Mouse (Mus musculus) intestine, embryonic 14.5 days (tissue): Measurements from ENCODE around the gene Ptms. TPM values are rescaled to one million over a fixed set of nuclear protein-coding genes. Genes with fewer than 3 reads are reported as not detected.
"Not testable (repeated sequence)": the region's sequence is repeated elsewhere in the genome, so short reads cannot be mapped to it uniquely, and the experiment has no call there.

ENCODE experiments used
- ATAC-seq: fragments of 200-750 bp; cut with Nextera tagmentation; replicated peaks from 2 replicates; pipeline ENCODE4 v1.8.0; 2017; ENCODE audit warnings: low read depth, moderate number of reproducible peaks, moderate TSS enrichment, moderate library complexity; ENCODE audit not compliant: low FRiP score, low TSS enrichment
- DNase-seq: peaks from one replicate; pipeline ENCODE4 v3.0.0-alpha.2; 2018; ENCODE audit warnings: low spot score
- H3K27ac ChIP-seq: fragments of 300-500 bp; sonication (generic); 2 replicates; pipeline ENCODE4 v1.5.1; 2014; ENCODE audit warnings: low read depth, mild to moderate bottlenecking, control low read depth
- H3K27me3 ChIP-seq: fragments of 300-500 bp; sonication (generic); replicated peaks from 2 replicates; pipeline ENCODE4 v1.6.1; 2014; ENCODE audit warnings: low read length, control low read depth; ENCODE audit not compliant: control insufficient read depth, insufficient read depth
- H3K36me3 ChIP-seq: fragments of 300-500 bp; sonication (generic); 2 replicates; pipeline ENCODE4 v1.6.1; 2014; ENCODE audit warnings: low read length, control low read depth; ENCODE audit not compliant: control insufficient read depth, insufficient read depth
- H3K4me1 ChIP-seq: fragments of 300-500 bp; sonication (generic); replicated peaks from 2 replicates; pipeline ENCODE4 v1.6.1; 2014; ENCODE audit warnings: low read length, control low read depth, mixed read lengths; ENCODE audit not compliant: control insufficient read depth, insufficient read depth
- H3K4me2 ChIP-seq: fragments of 300-500 bp; sonication (generic); 2 replicates; pipeline ENCODE4 v1.6.1; 2014; ENCODE audit warnings: low read length
- H3K4me3 ChIP-seq: fragments of 300-500 bp; sonication (generic); 2 replicates; pipeline ENCODE4 v1.5.1; 2014; ENCODE audit warnings: low read depth, low read length, control low read depth, mixed read lengths
- H3K9ac ChIP-seq: fragments of 300-500 bp; sonication (generic); 2 replicates; pipeline ENCODE4 v1.6.1; 2014; ENCODE audit warnings: mild to moderate bottlenecking, low read length
- H3K9me3 ChIP-seq: fragments of 300-500 bp; sonication (generic); 2 replicates; pipeline ENCODE4 v1.6.1; 2016; ENCODE audit warnings: low read length, control low read depth; ENCODE audit not compliant: control insufficient read depth
- WGBS: fragments of 180-500 bp; shearing (Covaris S2); extraction: QIAGEN DNeasy Blood & Tissue Kit; methylation state at CpG from one replicate; pipeline ENCODE4 v1.1.7; 2014; 5-methylcytosine and 5-hydroxymethylcytosine counted together
- polyA plus RNA-seq: library from polyadenylated mRNA; unstranded; fragments of >200 nt; fragmentation: Nextera tagmentation; extraction: Ambion mirVana; gene quantifications from 2 replicates; pipeline ENCODE4 v1.2.1, GENCODE M21; 2014

Gene Ptms
- polyA plus RNA-seq, 1 experiment from 2014 or later: 257 TPM

DNA sequence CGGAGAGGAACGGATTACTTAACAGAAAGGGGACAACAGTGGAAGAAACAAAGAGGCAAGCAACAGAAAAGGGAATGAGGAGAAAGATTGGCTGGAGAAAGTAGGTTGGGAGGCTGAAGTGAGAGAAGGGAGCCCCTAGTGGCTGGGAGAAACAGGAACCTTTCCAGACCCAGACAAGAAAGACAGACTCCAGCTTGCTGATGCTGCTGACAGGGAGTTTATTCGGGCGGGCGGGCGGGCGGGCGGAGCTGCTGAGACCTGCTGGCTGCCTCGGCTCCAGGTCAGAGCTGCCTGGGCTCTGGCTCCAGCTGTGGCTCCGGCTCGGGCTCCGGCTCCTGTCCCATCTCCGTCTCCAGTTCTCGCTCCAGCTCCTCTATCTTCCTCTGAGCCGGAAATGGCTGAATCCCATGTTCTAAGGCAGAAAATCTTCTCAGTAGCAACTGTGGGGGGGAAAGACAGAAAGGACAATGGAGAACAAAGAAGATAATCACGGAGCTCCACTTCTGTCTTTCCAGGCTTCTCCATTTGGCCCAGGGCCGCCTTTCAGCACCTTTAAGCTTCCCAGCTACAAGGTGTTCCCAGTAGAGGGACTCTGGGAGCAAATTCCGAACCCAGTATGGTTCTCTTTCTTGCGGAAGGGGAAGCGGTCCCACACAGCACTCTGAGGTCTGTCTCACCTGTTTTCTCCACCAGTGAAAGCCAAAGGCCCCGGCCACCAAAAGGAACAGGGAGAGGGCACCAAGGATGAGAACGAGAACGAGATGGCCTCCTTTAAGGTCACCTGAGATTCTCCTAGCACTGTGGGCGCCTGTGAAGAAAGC, 15.5 kb downstream of the Ptms start:
- Histone ChIP-seq H3K4me1 (peaks cover 10% of the 10 kb centered on the region), H3K9ac (peak overlapping the region; percentile 74), H3K36me3 (no peaks in the 10 kb centered on the region), H3K4me2 (peak overlapping the region; percentile 81), H3K9me3 (no peaks in the 10 kb centered on the region), H3K27ac (peak overlapping the region; percentile 98), H3K27me3 (no peaks in the 10 kb centered on the region), H3K4me3 (peak overlapping the region; percentile 47)
- DNase-seq (peak; percentile 85), ATAC-seq (peak; percentile 76)
- 5% methylated on average over 24 of the region's 24 CpGs for WGBS

DNA sequence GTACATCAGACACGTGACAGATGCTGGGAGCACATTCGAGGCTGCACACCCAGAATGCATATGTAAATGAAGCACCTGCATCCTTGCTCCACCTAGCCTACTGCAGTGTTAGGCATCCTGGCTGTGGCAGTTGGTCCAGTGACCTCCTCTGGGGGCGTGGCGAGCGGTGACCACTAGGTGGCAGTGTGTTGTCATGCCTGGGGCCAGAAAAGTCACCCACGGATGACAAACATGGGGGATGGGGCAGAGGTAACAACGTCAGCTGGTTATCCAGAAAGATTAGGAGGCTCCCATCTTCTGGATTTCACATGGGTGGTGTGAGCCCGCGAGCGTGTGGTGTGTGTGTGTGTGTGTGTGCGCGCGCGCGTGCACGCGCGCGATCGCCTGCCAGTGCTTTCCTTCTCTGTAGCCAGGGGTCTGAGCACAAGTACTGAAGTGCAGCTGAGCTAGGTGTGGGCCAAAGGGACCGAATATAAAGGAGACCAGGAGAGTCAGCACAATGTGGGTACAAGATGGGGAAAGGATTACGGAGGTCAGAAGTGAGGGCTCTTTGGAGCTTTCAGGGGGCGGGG, 16.2 kb downstream of the Ptms start:
- H3K4me3 ChIP-seq: peak overlapping the region; percentile 47
- H3K4me1 ChIP-seq: peaks cover 10% of the 10 kb centered on the region
- H3K36me3 ChIP-seq: no peaks in the 10 kb centered on the region
- peak overlapping the region; percentile 81 for H3K4me2 ChIP-seq
- peak; percentile 99 for DNase-seq
- peak overlapping the region; percentile 98 for H3K27ac ChIP-seq
- no peaks in the 10 kb centered on the region for H3K27me3 ChIP-seq
- H3K9me3 ChIP-seq: no peaks in the 10 kb centered on the region
- peak; percentile 80 for ATAC-seq
- H3K9ac ChIP-seq: peak overlapping the region; percentile 74
- WGBS: under 1% methylated on average over 23 of the region's 23 CpGs

DNA sequence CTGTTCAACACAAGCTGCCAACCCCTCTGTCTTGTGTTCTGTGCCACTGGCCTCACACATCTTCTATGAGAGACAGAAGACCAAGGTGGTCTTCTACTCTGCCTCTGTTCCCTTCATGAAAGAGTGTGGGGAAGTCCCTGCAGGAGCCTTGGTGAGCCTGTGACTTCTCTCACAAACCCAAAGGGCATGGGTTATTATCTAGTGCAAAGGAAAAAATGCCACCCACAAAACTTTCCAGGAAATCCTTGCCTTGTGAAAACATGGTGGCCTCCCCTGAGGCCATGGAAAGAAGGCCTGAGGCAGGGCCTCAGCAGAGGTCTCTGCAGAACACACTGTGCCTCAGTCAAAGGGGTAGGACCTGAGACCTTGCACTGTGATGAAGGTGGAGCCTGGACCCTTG, 18.1 kb downstream of the Ptms start:
- Histone ChIP-seq H3K27ac (no peak overlapping the region), H3K4me3 (no peak overlapping the region), H3K9ac (no peak overlapping the region)

DNA sequence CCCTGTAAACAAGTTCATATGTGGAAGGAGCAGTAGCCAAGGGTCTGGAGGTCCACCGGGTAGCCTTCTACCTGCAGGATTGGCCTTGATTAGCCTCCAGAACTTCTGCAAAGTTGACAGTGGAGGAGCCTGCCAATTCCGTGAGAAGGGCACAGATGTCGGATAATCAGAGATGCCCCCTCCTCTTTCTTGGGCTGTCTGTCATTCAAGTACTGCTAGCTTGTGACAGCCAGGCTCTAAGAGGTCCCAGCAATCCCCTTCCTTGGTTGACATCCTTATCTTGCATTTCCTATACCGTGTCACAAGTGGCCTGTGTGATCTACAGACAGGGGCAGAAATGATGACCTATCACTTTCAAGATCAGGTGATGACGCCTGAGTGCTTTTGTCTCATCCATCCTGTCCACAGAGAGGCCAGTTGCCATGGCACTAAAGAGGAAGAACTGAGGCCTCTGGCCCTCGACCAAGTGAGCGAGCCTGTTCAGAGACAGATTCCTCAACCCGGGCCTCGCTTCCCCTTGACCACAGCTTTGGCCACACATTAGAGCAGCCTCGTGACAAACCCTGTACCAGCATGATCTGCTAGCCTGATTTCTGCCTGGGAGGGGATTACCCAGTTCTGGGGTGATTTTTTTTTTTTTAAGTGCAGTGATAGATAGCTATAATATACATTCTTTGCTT, 19.0 kb downstream of the Ptms start:
- no peaks in the 10 kb centered on the region for H3K36me3 ChIP-seq
- no peak overlapping the region for H3K4me2 ChIP-seq
- no peak for DNase-seq

More for the DNA sequence above, 18.1 kb downstream of the Ptms start:
- DNase-seq (no peak), ATAC-seq (no peak)
- no peak overlapping the region for H3K4me2 ChIP-seq
- H3K27me3 ChIP-seq: no peaks in the 10 kb centered on the region
- peaks cover 10% of the 10 kb centered on the region for H3K4me1 ChIP-seq
- H3K36me3 ChIP-seq: no peaks in the 10 kb centered on the region
- no peaks in the 10 kb centered on the region for H3K9me3 ChIP-seq

DNA sequence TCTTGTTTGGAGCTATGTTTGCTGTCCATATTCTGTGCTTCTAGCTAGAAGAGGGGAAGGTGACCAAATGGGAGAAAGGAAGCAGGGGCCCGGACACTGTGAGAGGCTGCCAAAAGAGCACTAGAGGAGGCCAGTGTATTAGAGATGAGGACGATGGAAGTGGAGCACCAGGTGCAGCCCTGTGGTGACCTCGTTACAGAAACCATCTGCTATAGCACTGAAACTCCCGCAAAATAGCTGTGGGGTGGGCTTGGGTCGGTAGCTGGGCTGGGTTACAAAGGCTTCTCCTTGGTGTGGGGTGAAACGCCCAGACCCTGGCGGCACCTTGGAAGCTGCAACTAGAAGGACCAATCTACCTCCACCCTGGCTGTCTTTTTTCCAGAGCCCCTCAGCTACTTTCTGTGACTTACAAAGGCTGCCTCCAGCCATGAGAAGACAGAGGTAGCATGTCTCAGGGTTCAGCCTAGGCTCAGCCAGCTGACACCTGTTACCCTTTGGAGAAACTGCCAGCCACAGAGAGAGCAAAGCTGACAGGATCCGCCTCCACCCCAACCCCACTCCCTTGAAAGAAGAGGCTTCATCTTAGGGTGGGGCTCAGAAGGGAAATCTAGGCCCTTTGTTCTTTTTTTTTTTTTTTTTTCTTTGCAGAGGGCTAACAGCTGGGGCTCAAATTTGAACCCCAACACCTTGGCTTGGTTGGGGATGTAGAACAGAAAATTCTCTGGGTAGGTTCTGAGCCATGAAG, 19.7 kb downstream of the Ptms start:
- Histone ChIP-seq H3K27me3 (no peaks in the 10 kb centered on the region), H3K9ac (no peak overlapping the region), H3K27ac (no peak overlapping the region), H3K4me1 (peaks cover 9% of the 10 kb centered on the region), H3K9me3 (no peaks in the 10 kb centered on the region), H3K4me2 (no peak overlapping the region), H3K36me3 (no peaks in the 10 kb centered on the region), H3K4me3 (no peak overlapping the region)
- no peak for DNase-seq
- WGBS: 68% methylated on average over 8 of the region's 8 CpGs
- no peak for ATAC-seq

More for the DNA sequence above, 19.0 kb downstream of the Ptms start:
- no peaks in the 10 kb centered on the region for H3K27me3 ChIP-seq
- H3K4me1 ChIP-seq: peaks cover 10% of the 10 kb centered on the region
- no peak overlapping the region for H3K4me3 ChIP-seq
- 68% methylated on average over 10 of the region's 10 CpGs for WGBS
- ATAC-seq: no peak
- H3K27ac ChIP-seq: no peak overlapping the region
- H3K9ac ChIP-seq: no peak overlapping the region
- H3K9me3 ChIP-seq: no peaks in the 10 kb centered on the region

DNA sequence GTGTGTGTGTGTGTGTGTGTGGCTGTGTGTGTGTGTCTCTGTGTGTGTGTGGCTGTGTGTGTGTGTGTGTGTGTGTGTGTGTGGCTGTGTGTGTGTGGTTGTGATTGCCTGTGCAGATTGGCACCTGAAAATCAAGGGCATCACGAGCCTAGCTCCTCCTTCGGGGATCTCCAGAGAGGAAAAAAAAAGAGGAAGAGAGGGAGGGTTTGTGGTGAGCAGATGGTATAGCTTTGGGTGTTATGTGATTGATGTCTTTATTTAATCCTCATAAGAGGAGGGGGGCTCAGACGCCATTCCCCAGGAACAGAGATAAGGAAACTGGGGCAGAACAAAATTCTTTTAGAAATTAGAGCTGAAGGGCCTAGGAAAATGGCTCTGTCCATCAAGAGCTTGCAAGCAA, 21.5 kb downstream of the Ptms start:
- no peak overlapping the region for H3K9ac ChIP-seq
- H3K4me1 ChIP-seq: no peaks in the 10 kb centered on the region
- DNase-seq (no peak), ATAC-seq (no peak)
- WGBS: 41% methylated on average over 3 of the region's 3 CpGs
- H3K9me3 ChIP-seq: no peaks in the 10 kb centered on the region
- H3K27me3 ChIP-seq: no peaks in the 10 kb centered on the region
- no peak overlapping the region for H3K4me2 ChIP-seq
- H3K27ac ChIP-seq: no peak overlapping the region
- no peaks in the 10 kb centered on the region for H3K36me3 ChIP-seq
- no peak overlapping the region for H3K4me3 ChIP-seq

DNA sequence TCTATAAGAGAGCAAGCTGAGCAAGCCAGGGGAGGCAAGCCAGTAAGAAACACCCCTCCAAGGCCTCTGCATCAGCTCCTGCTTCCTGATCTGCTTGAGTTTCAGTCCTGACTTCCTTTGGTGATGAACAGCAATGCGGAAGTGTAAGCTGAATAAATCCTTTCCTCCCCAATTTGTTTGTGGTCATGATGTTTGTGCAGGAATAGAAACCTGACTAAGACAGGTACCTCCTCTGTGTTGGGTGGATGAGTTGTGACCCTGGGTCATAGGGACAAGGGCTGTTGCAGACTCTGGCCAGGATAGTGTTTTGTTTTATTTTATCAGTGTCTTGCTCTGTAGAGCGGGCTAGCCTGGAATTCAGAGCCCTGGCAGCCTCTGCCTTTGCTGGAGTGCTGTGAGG, 25.8 kb downstream of the Ptms start:
- H3K27me3 ChIP-seq, H3K9ac ChIP-seq, H3K27ac ChIP-seq, H3K36me3 ChIP-seq, H3K9me3 ChIP-seq, H3K4me2 ChIP-seq, H3K4me3 ChIP-seq, ATAC-seq, H3K4me1 ChIP-seq, DNase-seq: not testable (repeated sequence)
- WGBS: 78% methylated on average over 2 of the region's 2 CpGs

DNA sequence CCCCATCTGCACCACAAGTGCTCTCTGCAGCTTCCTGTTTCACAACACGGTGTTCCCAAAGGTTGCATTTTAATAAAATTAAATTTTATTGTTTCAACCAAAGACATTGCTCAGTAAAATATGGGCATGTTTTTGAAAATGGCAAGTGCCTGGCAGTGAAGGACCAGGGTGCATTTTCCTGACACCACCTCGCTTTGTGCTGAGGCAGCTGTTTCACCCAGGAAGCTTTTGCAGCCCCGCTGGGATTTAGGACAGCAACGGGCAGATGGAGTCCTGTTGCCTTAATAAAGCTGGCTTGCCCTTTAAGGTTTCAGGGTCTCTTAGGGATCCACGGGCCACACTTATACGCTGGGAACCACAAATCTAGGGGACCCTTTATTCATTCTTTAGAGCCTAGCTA, 28.9 kb downstream of the Ptms start:
- Histone ChIP-seq H3K4me1 (no peaks in the 10 kb centered on the region), H3K9me3 (no peaks in the 10 kb centered on the region), H3K27me3 (no peaks in the 10 kb centered on the region), H3K27ac (no peak overlapping the region), H3K4me2 (no peak overlapping the region), H3K36me3 (no peaks in the 10 kb centered on the region), H3K4me3 (no peak overlapping the region), H3K9ac (no peak overlapping the region)
- WGBS: 58% methylated on average over 6 of the region's 6 CpGs
- no peak for ATAC-seq
- DNase-seq: no peak
